Mouse (Mus musculus) CD4-positive, CD25-positive, alpha-beta regulatory T cell, adult 9 weeks (primary cell): Measurements from ENCODE around the gene Mypn. TPM values are rescaled to one million over a fixed set of nuclear protein-coding genes. Genes with fewer than 3 reads are reported as not detected.

ENCODE experiments used
- polyA plus RNA-seq: library from polyadenylated mRNA; unstranded; fragments of 100-300 nt; shearing (Covaris generic); gene quantifications from one replicate; pipeline ENCODE4 v1.2.1, GENCODE M21; 2017

The Mypn gene
- polyA plus RNA-seq = not detected

GRCm38 (mm10) chr10:63203728-63204127 is at the start of gene Mypn:
Gene Mypn, minus strand, starts transcription at chr10:63203952.

DNA sequence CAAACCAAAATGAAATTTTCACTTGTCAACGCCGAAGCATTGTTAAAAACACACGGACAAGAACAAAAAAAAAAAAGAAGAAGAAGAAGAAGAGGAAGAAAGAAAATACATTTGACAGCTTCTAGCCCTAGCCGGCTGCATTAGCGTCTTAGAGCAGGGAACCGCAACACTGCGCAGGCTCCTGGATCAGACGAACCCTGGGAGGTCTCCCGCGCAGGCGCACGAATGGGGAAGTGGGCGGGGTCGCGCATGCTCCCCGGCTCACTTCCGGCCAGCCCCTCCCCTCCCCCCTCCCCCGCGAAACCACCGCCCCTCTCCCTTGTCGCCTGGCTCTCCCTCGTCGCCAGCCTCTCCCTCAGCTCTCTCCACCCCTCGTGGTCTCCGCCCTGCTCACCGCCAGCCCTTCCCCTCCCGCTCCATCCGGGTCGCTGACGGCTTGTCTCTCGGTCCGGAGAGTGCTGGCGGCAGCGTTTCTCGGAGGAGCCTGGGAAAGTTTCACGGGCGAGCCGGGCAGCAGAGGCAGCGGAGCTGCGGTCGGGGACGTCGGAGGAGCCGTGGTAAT is 39.8 kb upstream of the Mypn start, which contains the start of gene Herc4:
Gene Herc4, plus strand, starts transcription at position 318 of the 562 bp plus-strand sequence.

DNA sequence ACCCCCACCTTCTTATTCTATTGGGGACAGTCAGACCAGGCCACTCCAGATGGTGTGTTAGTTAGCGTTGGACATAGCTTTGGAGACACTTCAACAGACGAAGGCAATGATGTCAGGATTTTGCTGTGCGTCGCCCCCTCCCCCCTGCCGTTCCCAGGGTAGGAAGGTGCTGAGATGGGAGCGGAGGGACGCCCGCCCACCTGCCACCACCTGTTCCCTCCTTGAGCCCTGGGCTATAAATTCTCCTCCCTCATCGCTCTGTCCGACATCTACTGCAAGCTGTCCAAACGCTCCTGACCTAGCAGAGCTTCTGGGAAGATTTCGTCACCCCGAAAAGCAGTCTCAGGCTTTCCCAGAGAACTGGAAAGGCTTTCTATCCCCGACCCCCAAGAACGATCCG is 104.2 kb downstream of the Mypn start, which contains the start of gene Atoh7:
Gene Atoh7, plus strand, starts transcription at position 131 of the 400 bp plus-strand sequence.

Other genes with a start within 250 kb of the Mypn start
- gene Rufy2, start 223.7 kb downstream of the Mypn start, polyA plus RNA-seq = 45.4 TPM
- gene Hnrnph3, start 179.7 kb downstream of the Mypn start, polyA plus RNA-seq = 74.6 TPM
- gene Pbld2, start 179.6 kb downstream of the Mypn start, polyA plus RNA-seq = 1.0 TPM
- 0.41 TPM for gene Pbld1, start 143.8 kb downstream of the Mypn start, polyA plus RNA-seq
- not detected for gene Atoh7, start 104.3 kb downstream of the Mypn start, polyA plus RNA-seq
- 143 TPM for gene Herc4, start 39.9 kb upstream of the Mypn start, polyA plus RNA-seq
- 3.8 TPM for gene Sirt1, start 177.8 kb upstream of the Mypn start, polyA plus RNA-seq
- 6.4 TPM for gene Dnajc12, start 178.5 kb upstream of the Mypn start, polyA plus RNA-seq
- not detected for gene Gm7075, start 217.8 kb upstream of the Mypn start, polyA plus RNA-seq
- gene Ctnna3, start 226.1 kb upstream of the Mypn start, polyA plus RNA-seq = 0.10 TPM